Mouse (Mus musculus) monocyte, adult 59 days (primary cell): ENCODE results near the gene Slc12a6. TPM values are rescaled to one million over a fixed set of nuclear protein-coding genes. Genes with fewer than 3 reads are reported as not detected.

ENCODE experiments used
- total RNA-seq, 2 experiments: library from RNA; stranded (reverse); gene quantifications; one replicate each; pipeline ENCODE4 v1.2.4; 2023

Gene Slc12a6
- total RNA-seq: 100 to 1,000 TPM; 233 to 238 TPM

DNA sequence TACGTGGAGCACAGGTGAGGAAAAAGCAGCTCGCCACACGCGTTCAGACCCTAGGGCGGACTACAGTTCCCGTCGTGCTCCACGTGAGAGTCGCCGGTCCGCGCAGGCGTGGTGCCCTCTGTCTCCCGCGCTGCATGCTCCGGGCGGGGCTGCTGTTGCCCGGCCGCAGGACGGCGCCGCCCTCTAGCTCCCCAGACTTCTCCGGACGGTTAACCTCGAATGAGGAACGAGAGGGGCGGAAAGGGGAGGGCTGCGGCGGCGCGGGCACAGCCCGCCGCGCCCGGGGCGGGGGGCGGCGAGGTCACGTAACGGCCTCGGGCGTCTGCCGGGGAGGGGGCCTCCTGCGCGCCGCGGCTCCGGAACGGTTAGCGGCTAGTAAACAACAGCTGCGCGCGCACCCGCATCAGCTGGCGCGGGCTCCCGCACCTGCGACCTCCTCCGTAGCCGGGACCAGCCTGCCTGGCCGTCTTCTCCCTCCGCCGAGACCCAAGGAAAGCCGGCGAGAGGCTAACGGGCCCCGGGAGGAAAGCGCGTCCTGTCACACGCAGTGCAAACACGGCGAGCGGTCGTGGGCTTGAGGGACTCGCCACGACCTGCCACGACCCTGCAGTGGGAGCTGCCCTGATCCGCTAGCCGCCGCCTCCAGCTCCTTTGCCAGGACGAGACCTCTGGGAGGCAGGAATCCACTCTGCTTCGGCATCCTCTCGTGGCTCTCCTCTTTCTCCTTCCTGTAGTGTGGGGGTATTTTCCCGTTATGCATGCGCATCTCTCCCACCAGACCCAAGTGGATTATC, at the start of gene Slc12a6:
Gene Slc12a6, plus strand, starts transcription at position 378 of the 794 bp plus-strand sequence.

DNA sequence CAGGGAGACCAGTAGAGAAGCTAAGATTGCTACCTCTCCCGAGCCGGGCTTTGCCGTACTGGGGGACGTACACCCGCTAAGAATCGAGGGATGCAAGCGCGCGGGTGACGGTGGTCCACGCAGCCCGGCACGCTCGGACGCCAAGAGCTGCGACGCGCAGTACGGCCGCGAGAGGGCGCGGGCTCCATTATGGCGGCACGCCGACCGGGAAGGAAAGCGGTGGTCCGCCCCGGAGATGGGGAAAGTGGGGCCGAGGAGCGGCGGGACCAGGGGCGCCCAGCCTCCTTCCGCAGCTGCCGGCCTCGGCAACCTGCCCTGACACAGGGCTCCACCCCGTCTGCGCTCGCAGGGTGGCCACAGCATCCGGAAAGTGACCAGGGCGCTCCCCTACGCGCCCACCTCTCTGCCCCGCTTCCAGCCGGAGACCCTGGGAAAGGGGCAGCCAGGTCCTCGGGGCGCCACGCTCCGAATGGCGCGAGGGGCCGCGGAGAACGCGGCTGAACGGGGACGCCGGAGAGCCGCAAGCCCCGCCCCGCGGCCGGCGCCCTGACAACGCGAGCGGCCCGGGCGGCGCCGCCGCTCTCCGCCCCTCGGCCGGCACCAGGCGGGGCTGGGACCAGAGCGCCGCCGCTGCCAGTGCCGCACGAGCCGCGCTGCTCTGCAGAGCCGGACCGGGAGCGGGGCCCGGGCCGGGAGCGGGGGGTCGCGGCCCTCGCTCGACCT, 26.3 kb upstream of the Slc12a6 start, which contains the start of gene Lpcat4:
Gene Lpcat4, plus strand, starts transcription at position 257 of the 723 bp plus-strand sequence.

DNA sequence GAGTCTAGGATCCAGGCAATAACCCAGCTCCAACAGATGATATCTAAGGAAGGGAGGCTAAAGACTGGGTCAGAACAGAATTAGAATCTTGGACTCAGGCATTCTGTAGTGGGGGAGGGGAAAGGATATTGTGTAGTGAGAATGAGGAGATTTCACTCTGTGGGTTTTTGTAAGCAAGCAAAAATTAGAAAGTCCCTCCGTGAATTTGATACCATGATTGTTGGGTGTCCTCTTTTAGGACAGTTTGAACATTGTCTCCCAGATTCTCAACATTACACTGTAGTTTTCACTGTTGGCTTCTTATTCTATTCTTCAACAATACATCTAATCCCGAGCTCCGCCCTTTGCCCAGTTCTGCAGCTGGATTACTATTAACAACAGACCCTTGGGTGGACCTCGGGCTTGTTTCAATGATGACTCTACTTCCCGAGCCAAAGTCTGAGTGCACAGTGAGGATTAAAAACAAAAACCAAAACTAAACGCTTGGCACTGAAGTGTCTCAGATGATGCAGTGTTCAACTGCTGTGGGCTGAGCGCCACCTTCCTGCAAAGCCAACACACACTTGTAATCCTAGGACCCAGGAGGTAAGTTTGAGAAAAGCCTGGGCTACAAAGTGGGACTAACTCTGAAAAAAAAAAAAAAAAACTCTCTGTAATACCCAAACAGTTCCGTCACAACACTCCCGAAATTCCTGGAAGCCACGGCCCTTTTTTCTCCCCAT, 6.2 kb upstream of the Slc12a6 start, which contains the start of gene Nutm1:
Gene Nutm1, minus strand, starts transcription at position 51 of the 722 bp plus-strand sequence.

DNA sequence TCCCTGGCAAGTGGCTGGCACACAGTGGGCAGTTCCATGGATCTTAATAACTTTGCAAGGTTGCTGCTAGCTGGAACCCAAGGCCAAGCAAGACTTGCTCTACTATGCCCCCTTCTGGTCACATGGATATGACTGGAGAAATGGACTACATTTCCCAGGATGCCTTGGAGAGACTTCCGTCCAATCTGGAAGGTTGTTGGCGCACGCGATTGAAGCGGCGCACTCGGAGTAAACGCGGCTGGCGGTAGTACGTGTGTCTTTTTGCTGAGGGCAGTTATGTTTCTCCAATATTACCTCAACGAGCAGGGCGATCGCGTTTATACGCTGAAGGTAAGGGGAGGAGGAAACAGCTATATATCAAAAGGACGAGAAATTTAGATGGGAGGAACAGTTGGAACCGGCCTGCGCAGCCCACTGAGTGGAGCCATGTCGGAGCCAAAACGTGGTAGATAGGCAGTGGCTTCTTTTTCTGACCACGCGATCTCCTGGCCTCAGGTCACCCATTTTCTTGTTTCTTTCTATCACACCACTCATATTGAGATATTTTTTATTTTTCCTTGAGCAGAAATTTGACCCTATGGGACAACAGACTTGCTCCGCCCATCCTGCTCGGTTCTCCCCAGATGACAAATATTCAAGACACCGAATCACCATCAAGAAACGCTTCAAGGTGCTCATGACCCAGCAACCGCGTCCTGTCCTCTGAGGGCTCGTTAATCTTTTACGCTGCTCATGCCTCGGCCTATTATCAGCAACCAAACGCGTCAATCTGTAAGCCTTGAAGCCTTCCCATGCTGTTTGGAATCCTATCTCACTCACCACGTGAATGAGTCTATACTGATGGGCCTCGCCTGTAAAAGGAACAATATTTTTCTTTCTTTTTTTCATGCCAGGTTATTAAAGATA, 3.6 kb upstream of the Slc12a6 start, which contains the start of gene Nop10:
Gene Nop10, plus strand, starts transcription at position 179 of the 906 bp plus-strand sequence.

DNA sequence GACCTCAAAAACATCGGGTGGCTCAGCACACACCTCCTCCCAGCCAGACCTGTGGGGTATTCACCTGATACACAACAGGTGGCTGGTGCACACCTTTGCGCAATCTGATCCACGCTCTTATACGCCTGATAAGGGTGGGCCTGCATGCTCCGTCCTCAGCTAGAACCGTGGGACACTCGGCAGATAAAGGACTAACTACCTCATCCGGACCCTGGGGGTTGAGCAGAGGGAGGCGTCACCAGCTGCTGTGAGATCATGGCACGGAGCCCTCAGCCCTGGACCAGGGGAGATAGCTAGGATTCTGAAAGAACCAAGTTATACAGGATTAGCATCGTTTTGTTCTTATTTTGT, 592 bp downstream of the Slc12a6 start, which contains the start of gene Gm21985:
Gene Gm21985, plus strand, starts transcription at position 73 of the 351 bp plus-strand sequence.

DNA sequence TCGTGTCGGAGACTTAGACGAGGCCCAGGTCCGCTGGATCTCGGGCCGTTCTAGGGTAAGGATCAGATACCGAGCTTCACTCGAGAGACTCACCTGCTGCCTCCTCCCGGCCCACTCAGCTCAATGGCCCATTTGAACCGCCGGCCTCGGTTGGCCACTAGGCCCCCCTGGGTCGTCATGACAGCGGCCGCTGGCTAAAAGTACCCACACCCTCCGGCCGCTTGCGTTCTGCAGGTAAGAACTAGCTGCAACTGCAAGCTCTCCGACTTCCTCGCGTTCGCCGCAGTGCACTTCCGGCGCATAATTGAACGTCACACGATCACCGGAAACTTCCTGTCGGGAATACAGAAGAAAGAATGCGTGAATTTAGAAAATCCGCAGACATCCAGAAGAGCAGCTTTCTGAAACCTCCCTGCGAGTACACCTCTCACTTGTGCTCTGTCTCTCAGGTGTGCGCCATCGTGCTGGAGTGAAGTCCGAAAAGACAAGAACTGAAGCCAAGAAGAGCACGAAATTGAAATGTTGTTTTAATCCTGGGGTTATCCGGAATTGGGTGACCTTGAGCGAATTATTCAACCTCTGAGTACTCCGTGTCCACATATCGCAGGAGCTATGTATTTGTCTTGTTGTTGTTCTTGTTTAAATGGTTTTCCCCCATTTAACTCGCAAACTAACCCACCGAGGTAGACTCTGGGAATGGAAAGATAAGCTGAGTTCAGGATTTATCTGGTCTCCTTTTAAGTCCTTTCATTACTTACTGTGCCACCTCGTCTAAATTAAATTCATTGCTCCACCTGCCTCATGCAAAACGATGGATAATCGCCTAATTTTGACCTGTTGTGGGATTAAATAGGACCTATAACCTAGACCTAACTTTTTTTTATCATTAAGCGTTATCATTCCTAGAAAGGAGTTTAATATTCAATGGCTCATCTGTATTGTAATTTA, 102.4 kb downstream of the Slc12a6 start, which contains the start of gene Emc4:
Gene Emc4, minus strand, starts transcription at position 302 of the 948 bp plus-strand sequence.

DNA sequence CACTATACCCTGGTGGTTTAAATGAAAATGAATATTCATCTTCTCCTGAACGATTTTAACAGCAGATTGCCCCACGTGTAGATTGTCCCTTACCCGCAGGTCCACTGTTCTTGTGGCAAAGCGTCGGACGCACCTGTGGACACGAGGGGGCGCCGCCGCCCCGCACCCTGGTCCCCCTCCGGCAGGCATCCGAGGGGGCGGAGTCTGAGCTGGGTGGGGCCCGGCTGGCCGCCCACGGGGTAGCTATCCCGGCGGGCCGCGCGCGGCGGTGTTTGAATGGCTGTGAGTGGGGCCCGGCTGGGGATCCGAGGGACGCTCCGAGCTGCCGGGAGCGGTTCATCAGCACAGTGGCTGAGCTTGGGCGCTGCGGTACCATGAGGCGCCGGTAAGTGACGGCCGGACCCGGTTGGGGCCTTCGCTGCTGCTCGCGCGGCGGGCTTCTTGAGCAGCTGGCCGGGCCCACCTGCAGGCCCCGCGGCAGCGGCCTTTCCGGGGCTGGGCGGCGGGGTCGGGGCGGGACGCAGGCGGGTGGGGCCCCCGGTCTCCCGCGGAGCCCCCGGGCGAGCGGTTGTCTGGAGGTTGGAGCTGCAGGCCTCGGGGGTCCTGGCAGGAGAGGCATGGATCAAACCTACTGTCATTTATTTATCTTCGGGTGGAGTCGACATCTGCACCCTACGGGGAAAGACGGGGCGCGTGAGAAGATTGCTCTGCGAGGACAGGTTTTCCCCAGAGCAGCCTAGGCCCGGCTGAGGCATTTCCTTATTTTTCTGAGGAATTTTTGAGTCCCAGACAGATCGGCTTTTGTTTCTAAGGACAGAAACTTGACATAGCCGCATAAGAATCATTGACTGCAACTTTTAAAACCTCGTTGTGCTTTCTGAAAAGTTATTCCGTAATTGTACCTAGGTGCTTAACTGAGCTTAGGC, 113.6 kb downstream of the Slc12a6 start, which contains the start of gene Katnbl1:
Gene Katnbl1, plus strand, starts transcription at position 239 of the 926 bp plus-strand sequence.

Other genes starting within 250 kb of the Slc12a6 start
- not detected for gene Olfr1311, start 241.4 kb upstream of the Slc12a6 start, total RNA-seq
- gene Olfr1312, start 215.6 kb upstream of the Slc12a6 start, total RNA-seq: not detected
- gene Olfr1313, start 188.0 kb upstream of the Slc12a6 start, total RNA-seq: not detected
- not detected for gene Olfr1314, start 169.0 kb upstream of the Slc12a6 start, total RNA-seq
- not detected for gene Olfr1315-ps1, start 150.4 kb upstream of the Slc12a6 start, total RNA-seq
- not detected for gene Olfr1316, start 130.8 kb upstream of the Slc12a6 start, total RNA-seq
- gene Olfr1317, start 125.5 kb upstream of the Slc12a6 start, total RNA-seq: not detected
- not detected for gene Olfr1318, start 111.6 kb upstream of the Slc12a6 start, total RNA-seq
- 10 to 100 TPM; 79.3 to 79.9 TPM for gene Lpcat4, start 26.4 kb upstream of the Slc12a6 start, total RNA-seq
- not detected for gene Nutm1, start 6.5 kb upstream of the Slc12a6 start, total RNA-seq
- 10 to 100 TPM; 48.3 to 50.6 TPM for gene Nop10, start 3.9 kb upstream of the Slc12a6 start, total RNA-seq
- gene Gm21985, start 489 bp downstream of the Slc12a6 start, total RNA-seq: not detected
- 10 to 100 TPM; 24.0 to 27.2 TPM for gene Emc4, start 102.2 kb downstream of the Slc12a6 start, total RNA-seq
- 10 to 100 TPM in 1 of 2 experiments, 1 to 10 TPM in 1; 9.8 to 10.3 TPM for gene Katnbl1, start 113.4 kb downstream of the Slc12a6 start, total RNA-seq
- gene Emc7, start 189.2 kb downstream of the Slc12a6 start, total RNA-seq: 10 to 100 TPM; 13.8 to 15.0 TPM
- gene Chrm5, start 214.9 kb downstream of the Slc12a6 start, total RNA-seq: not detected
- gene Aven, start 227.1 kb downstream of the Slc12a6 start, total RNA-seq: 10 to 100 TPM; 11.8 to 15.9 TPM